Mouse (Mus musculus): ENCODE measurements at regions not wholly inside any gene's neighbourhood (a gene's known extent, or its start where the extent isn't known, plus 50 kb on each side); places are given as distances from the start of the nearest gene placed in this dataset.

DNA sequence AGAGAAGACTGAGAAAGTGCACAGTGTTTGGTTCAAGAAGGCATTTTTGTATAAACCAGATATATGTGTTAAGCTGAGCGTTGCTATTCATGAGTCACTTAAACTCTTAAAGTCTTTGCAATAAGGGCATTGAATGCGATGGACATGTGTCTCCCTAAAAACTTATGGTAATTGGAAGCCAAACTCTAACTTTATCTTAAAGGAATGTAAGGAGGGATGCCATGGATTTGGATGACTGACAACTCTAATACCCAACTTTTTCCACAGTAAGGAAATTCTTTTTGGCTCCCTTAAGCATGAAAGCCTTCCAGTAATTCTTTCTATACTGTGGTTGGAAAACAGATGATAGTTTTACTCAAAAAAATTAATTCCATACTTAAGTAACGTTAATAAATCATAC lies 96.9 kb upstream of the Col5a2 start:
- TF ChIP-seq CTCF (IDR thresholded peaks at IDR 0.05; ENCODE audit: control insufficient read depth, insufficient read depth, insufficient read length) (no peak), MYOD1 (IDR thresholded peaks at IDR 0.05; ENCODE audit: control insufficient read depth, insufficient read length, low read depth) (no peak), MYOG (IDR thresholded peaks at IDR 0.05; ENCODE audit: control insufficient read depth, extremely low read depth, insufficient read length) (no peak), MAX (IDR thresholded peaks at IDR 0.05) (no peak), USF1 (IDR thresholded peaks at IDR 0.05; ENCODE audit: low read depth) (no peak)
